Mouse (Mus musculus) lung, postnatal 10 days (tissue): Measurements from ENCODE around the gene Acot3.

Experiments
- DNase-seq: peaks from one replicate; pipeline ENCODE4 v3.0.0; 2021

Gene Acot3

GRCm38 (mm10) chr12:84107012-84107411 is 55.1 kb downstream of the Acot3 start:
- DNase-seq: no peak

GRCm38 (mm10) chr12:84107692-84108091 is 55.7 kb downstream of the Acot3 start:
- no peak for DNase-seq

GRCm38 (mm10) chr12:84109924-84110323 is 58.0 kb downstream of the Acot3 start:
- DNase-seq: no peak
